Mouse (Mus musculus): Measurements from ENCODE around the gene Parvb. TPM values are rescaled to one million over a fixed set of nuclear protein-coding genes. Genes with fewer than 3 reads are reported as not detected.
A peak's percentile ranks its signal among the peaks of the same experiment; 100 is the strongest.

Gene Parvb
- total and polyA plus RNA-seq, 2 experiments from 2014 or later = 4.3 to 9.6 TPM

- no peak for ATAC-seq (ENCODE audit: low FRiP score)
- Histone ChIP-seq H3K4me3 (ENCODE audit: low read depth, low read length) (no peak overlapping the region), H3K36me3 (ENCODE audit: insufficient read depth, low read length) (no peaks in the 10 kb centered on the region), H3K27ac (ENCODE audit: low read depth, low read length) (no peak overlapping the region), H3K4me2 (ENCODE audit: low read depth, low read length, poor library complexity, severe bottlenecking) (no peak overlapping the region), H3K4me1 (ENCODE audit: insufficient read depth, low read length) (0 out of 2 replicates have a peak, but pooled peaks cover 2% of the 10 kb centered on the region), H3K27me3 (ENCODE audit: insufficient read depth, low read length) (no peaks in the 10 kb centered on the region), H3K9ac (replicated peaks; ENCODE audit: low read length, poor library complexity, severe bottlenecking) (no peak overlapping the region), H3K9me3 (ENCODE audit: low read length) (no peaks in the 10 kb centered on the region)
- no peak for TF ChIP-seq CTCF (IDR thresholded peaks at IDR 0.05)
- 98% methylated on average over 4 of the region's 4 CpGs for WGBS
- no peak for DNase-seq (ENCODE audit: low spot score)
Observed at GRCm38 (mm10) chr15:84319393-84319792, 87.5 kb downstream of the Parvb start.

GRCm38 (mm10) chr15:84321544-84322174 lies 89.8 kb downstream of the Parvb start:
- H3K27ac ChIP-seq (ENCODE audit: low read depth, low read length) = no peak overlapping the region
- 75% methylated on average over 8 of the region's 8 CpGs for WGBS
- H3K36me3 ChIP-seq (ENCODE audit: insufficient read depth, low read length) = no peaks in the 10 kb centered on the region
- no peaks in the 10 kb centered on the region for H3K27me3 ChIP-seq (ENCODE audit: insufficient read depth, low read length)
- H3K9me3 ChIP-seq (ENCODE audit: low read length) = no peaks in the 10 kb centered on the region
- no peak overlapping the region for H3K4me2 ChIP-seq (ENCODE audit: low read depth, low read length, poor library complexity, severe bottlenecking)
- H3K4me1 ChIP-seq (ENCODE audit: insufficient read depth, low read length) = no peaks in the 10 kb centered on the region
- DNase-seq (ENCODE audit: low spot score) = peak; percentile 38
- no peak for TF ChIP-seq CTCF (IDR thresholded peaks at IDR 0.05)
- no peak overlapping the region for H3K9ac ChIP-seq (replicated peaks; ENCODE audit: low read length, poor library complexity, severe bottlenecking)
- no peak for ATAC-seq (ENCODE audit: low FRiP score)
- H3K4me3 ChIP-seq (ENCODE audit: low read depth, low read length) = no peak overlapping the region

GRCm38 (mm10) chr15:84323966-84324869 lies 92.4 kb downstream of the Parvb start, which contains the start of gene Parvg:
Gene Parvg, plus strand, starts transcription at chr15:84324026.
- Histone ChIP-seq H3K4me2 (ENCODE audit: low read depth, low read length, poor library complexity, severe bottlenecking) (no peak within 1 kb of the TSS), H3K4me3 (ENCODE audit: low read depth, low read length) (no peak within 1 kb of the TSS)

GRCm38 (mm10) chr15:84324870-84325553 lies 93.2 kb downstream of the Parvb start:
- DNase-seq (ENCODE audit: low spot score) = no peak
- WGBS = 74% methylated on average over 8 of the region's 8 CpGs
- no peaks in the 10 kb centered on the region for H3K36me3 ChIP-seq (ENCODE audit: insufficient read depth, low read length)
- H3K27ac ChIP-seq (ENCODE audit: low read depth, low read length) = no peak overlapping the region
- ATAC-seq (ENCODE audit: low FRiP score) = no peak
- H3K27me3 ChIP-seq (ENCODE audit: insufficient read depth, low read length) = no peaks in the 10 kb centered on the region
- H3K9me3 ChIP-seq (ENCODE audit: low read length) = no peaks in the 10 kb centered on the region
- H3K4me3 ChIP-seq (ENCODE audit: low read depth, low read length) = no peak overlapping the region
- H3K4me1 ChIP-seq (ENCODE audit: insufficient read depth, low read length) = no peaks in the 10 kb centered on the region
- H3K9ac ChIP-seq (replicated peaks; ENCODE audit: low read length, poor library complexity, severe bottlenecking) = no peak overlapping the region
- H3K4me2 ChIP-seq (ENCODE audit: low read depth, low read length, poor library complexity, severe bottlenecking) = no peak overlapping the region
- no peak for TF ChIP-seq CTCF (IDR thresholded peaks at IDR 0.05)

More at GRCm38 (mm10) chr15:84323966-84324869, 92.4 kb downstream of the Parvb start, which contains the start of gene Parvg:
- Histone ChIP-seq H3K27me3 (ENCODE audit: insufficient read depth, low read length) (no peaks in the 10 kb centered on the region), H3K27ac (ENCODE audit: low read depth, low read length) (no peak within 1 kb of the TSS), H3K36me3 (ENCODE audit: insufficient read depth, low read length) (no peaks in the 10 kb centered on the region), H3K9ac (replicated peaks; ENCODE audit: low read length, poor library complexity, severe bottlenecking) (no peak within 1 kb of the TSS), H3K4me1 (ENCODE audit: insufficient read depth, low read length) (no peaks in the 10 kb centered on the region), H3K9me3 (ENCODE audit: low read length) (no peaks in the 10 kb centered on the region)
- WGBS = 84% methylated on average over 10 of the region's 10 CpGs
- no peak for ATAC-seq (ENCODE audit: low FRiP score)
- no peak for TF ChIP-seq CTCF (IDR thresholded peaks at IDR 0.05)
- DNase-seq (ENCODE audit: low spot score) = no peak

- H3K4me2 ChIP-seq (ENCODE audit: low read depth, low read length, poor library complexity, severe bottlenecking) = no peak overlapping the region
- H3K27ac ChIP-seq (ENCODE audit: low read depth, low read length) = no peak overlapping the region
- 54% methylated on average over 11 of the region's 12 CpGs for WGBS
- H3K4me3 ChIP-seq (ENCODE audit: low read depth, low read length) = no peak overlapping the region
- H3K9ac ChIP-seq (replicated peaks; ENCODE audit: low read length, poor library complexity, severe bottlenecking) = no peak overlapping the region
- no peak for TF ChIP-seq CTCF (IDR thresholded peaks at IDR 0.05)
- ATAC-seq (ENCODE audit: low FRiP score) (no peak), DNase-seq (ENCODE audit: low spot score) (no peak)
- H3K36me3 ChIP-seq (ENCODE audit: insufficient read depth, low read length) = no peaks in the 10 kb centered on the region
- H3K27me3 ChIP-seq (ENCODE audit: insufficient read depth, low read length) = no peaks in the 10 kb centered on the region
- no peaks in the 10 kb centered on the region for H3K9me3 ChIP-seq (ENCODE audit: low read length)
- H3K4me1 ChIP-seq (ENCODE audit: insufficient read depth, low read length) = no peaks in the 10 kb centered on the region
Observed at GRCm38 (mm10) chr15:84325736-84326135, 93.9 kb downstream of the Parvb start.
